In genomic region chr3:65515751-65516150, GRCm38 (mm10) we compare ENCODE assay signal across 11 mouse cellular contexts. TPM values are rescaled to one million over a fixed set of nuclear protein-coding genes. Genes with fewer than 3 reads are reported as not detected.
DNase-seq lines count a peak whose midpoint lies in the region; ATAC-seq and TF ChIP-seq lines count a peak whose summit lies in the region.
"Had no signal": no experiment of that assay in that cellular context is flagged by ENCODE, and none has a peak within 500 bp of the region (broad histone marks: within the 10 kb centered on the region; RNA-seq: fewer than 3 reads in every experiment).

No protein-coding gene starts in this region.

- H3K9me3 ChIP-seq in limb, embryonic 10.5 days (replicated peaks), result no peaks in the 10 kb centered on the region
- H3K9me3 ChIP-seq in hindbrain, postnatal 0 days (ENCODE audit: low read length), result no peaks in the 10 kb centered on the region
- H3K9me3 ChIP-seq: forebrain, embryonic 12.5 days; hindbrain, embryonic 15.5 days had no signal

- H3K4me3 ChIP-seq in limb, embryonic 10.5 days, result no peak overlapping the region
- H3K4me3 ChIP-seq in hindbrain, postnatal 0 days (ENCODE audit: low read length), result no peak overlapping the region
- H3K4me3 ChIP-seq: forebrain, embryonic 12.5 days; hindbrain, embryonic 15.5 days had no signal

- no peaks in the 10 kb centered on the region for H3K27me3 ChIP-seq in limb, embryonic 10.5 days (ENCODE audit: low read depth, poor library complexity, severe bottlenecking)
- no peaks in the 10 kb centered on the region for H3K27me3 ChIP-seq in hindbrain, postnatal 0 days (ENCODE audit: insufficient read depth, low read length)
- H3K27me3 ChIP-seq: hindbrain, embryonic 15.5 days had no signal

- WGBS in limb, embryonic 10.5 days, result 86% methylated on average over 2 of the region's 2 CpGs
- WGBS in hindbrain, postnatal 0 days, result 85% methylated on average over 2 of the region's 2 CpGs

- H3K27ac ChIP-seq in limb, embryonic 10.5 days, result no peak overlapping the region
- no peak overlapping the region for H3K27ac ChIP-seq in hindbrain, postnatal 0 days
- H3K27ac ChIP-seq: forebrain, embryonic 12.5 days; hindbrain, embryonic 15.5 days; liver, embryonic 14.5 days had no signal

- H3K4me1 ChIP-seq in limb, embryonic 10.5 days, result peaks cover 7% of the 10 kb centered on the region
- 0 out of 2 replicates have a peak, but pooled peaks cover 3% of the 10 kb centered on the region for H3K4me1 ChIP-seq in hindbrain, postnatal 0 days (ENCODE audit: insufficient read depth, low read length)

- peak; percentile 94 for ATAC-seq in granulocyte monocyte progenitor cell, adult 5-6 weeks (replicated peaks; ENCODE audit: poor library complexity, severe bottlenecking)
- ATAC-seq in megakaryocyte progenitor cell, adult 5-6 weeks (replicated peaks; ENCODE audit: poor library complexity), result peak; percentile 94
- ATAC-seq in hindbrain, postnatal 0 days, result no peak

- no peaks in the 10 kb centered on the region for H3K36me3 ChIP-seq in limb, embryonic 10.5 days
- H3K36me3 ChIP-seq in hindbrain, postnatal 0 days (ENCODE audit: insufficient read depth, low read length), result no peaks in the 10 kb centered on the region
- H3K36me3 ChIP-seq: forebrain, embryonic 12.5 days; hindbrain, embryonic 15.5 days had no signal

- TF ChIP-seq CTCF in hindbrain, postnatal 0 days (IDR thresholded peaks at IDR 0.05; ENCODE audit: low read depth), result no peak

- H3K9ac ChIP-seq in hindbrain, postnatal 0 days (replicated peaks; ENCODE audit: low read length), result no peak overlapping the region
- H3K9ac ChIP-seq: forebrain, embryonic 12.5 days; hindbrain, embryonic 15.5 days; liver, embryonic 14.5 days had no signal

- no peak overlapping the region for H3K4me2 ChIP-seq in hindbrain, postnatal 0 days (ENCODE audit: low read depth, low read length)
- H3K4me2 ChIP-seq: forebrain, embryonic 12.5 days; hindbrain, embryonic 15.5 days had no signal

- peak; percentile 40 for DNase-seq in 3T3-L1 (ENCODE audit: low read depth, low spot score)
- peak; percentile 47 for DNase-seq in 416B (ENCODE audit: low read depth)
- no peak for DNase-seq in adrenal gland, postnatal 36 days
- DNase-seq in limb, embryonic 10.5 days (ENCODE audit: low spot score), result no peak
- no peak for DNase-seq in hindbrain, postnatal 0 days (ENCODE audit: low spot score)
- DNase-seq: cerebellum, postnatal 36 days had no signal

RNA-seq across cellular contexts. Expression of gene Tiparp, which starts 12.5 kb away (rescaled TPM):
- total RNA-seq in granulocyte monocyte progenitor cell, adult 5-6 weeks (2014; fragmentation: Nextera tagmentation), result 10.0 and 16.2 TPM in 2 replicates
- total RNA-seq in granulocyte monocyte progenitor cell, adult 5-6 weeks (2017), result 30.0 and 32.4 TPM in 2 replicates
- total RNA-seq in megakaryocyte progenitor cell, adult 5-6 weeks (2015), result 20.9 and 31.8 TPM in 2 replicates
- 17.8 and 24.5 TPM in 2 replicates for total RNA-seq in megakaryocyte progenitor cell, adult 5-6 weeks (2017)
- total RNA-seq in adrenal gland, postnatal 36 days (2021), result 10 to 100 TPM; 13.7 to 23.8 TPM
- polyA plus RNA-seq in limb, embryonic 10.5 days (2016; fragmentation: Nextera tagmentation; extraction: Ambion mirVana), result 37.5 and 45.9 TPM in 2 replicates
- 21.6 and 23.7 TPM in 2 replicates for total RNA-seq in hindbrain, postnatal 0 days (2014; rRNA removed)
- polyA plus RNA-seq in hindbrain, postnatal 0 days (2015; fragmentation: Nextera tagmentation; extraction: Ambion mirVana), result 21.6 and 22.0 TPM in 2 replicates

Comparison
In these comparisons a context has a peak if more than half of its experiments do, and no peak if none do; other contexts are left out.
1. DNase-seq: peak in 3T3-L1 (single experiment) and 416B (single experiment); none in adrenal gland, postnatal 36 days (0 of 2), limb, embryonic 10.5 days (single experiment) and hindbrain, postnatal 0 days (single experiment).